ENCODE assay signal across 8 mouse cellular contexts in genomic region chr6:30804389-30805052, GRCm38 (mm10).
A peak's percentile ranks its signal among the peaks of the same experiment; 100 is the strongest.
DNase-seq lines count a peak whose midpoint lies in the region; ATAC-seq and TF ChIP-seq lines count a peak whose summit lies in the region.
"Not testable (repeated sequence)": the region's sequence is repeated elsewhere in the genome, so short reads cannot be mapped to it uniquely, and the experiment has no call there.

No protein-coding gene starts in this region.

- POLR2A ChIA-PET in Patski (lab: Charles Lee) = not testable (repeated sequence)

- H3K36me3 ChIP-seq in hindbrain, embryonic 15.5 days = peaks cover 22% of the 10 kb centered on the region

- not testable (repeated sequence) for H3K27me3 ChIP-seq in Patski; hindbrain, embryonic 15.5 days

- in situ Hi-C loops in Patski (cut with MboI; ENCODE audit: low pct_unique_long_range_greater_than_20kb) = not testable (repeated sequence)

- H3K9ac ChIP-seq in hindbrain, embryonic 15.5 days = not testable (repeated sequence)

- peak; percentile 78 for ATAC-seq in Patski
- ATAC-seq in hindbrain, embryonic 15.5 days (ENCODE audit: low FRiP score, low read depth) = peak; percentile 91

- not testable (repeated sequence) for H3K4me1 ChIP-seq in hindbrain, embryonic 15.5 days (replicated peaks); olfactory bulb, adult 2 months (ENCODE audit: control insufficient read depth, insufficient read depth, low read length)

- TF ChIP-seq CTCF in Patski (IDR thresholded peaks at IDR 0.05) = not testable (repeated sequence)
- peak; percentile 33; the same call in 1 of the 2 replicates for TF ChIP-seq CTCF in olfactory bulb, adult 2 months (IDR thresholded peaks at IDR 0.05; ENCODE audit: insufficient read depth, low read depth, low read length)

- H3K27ac ChIP-seq in hindbrain, embryonic 15.5 days (replicated peaks); olfactory bulb, adult 2 months (ENCODE audit: insufficient read depth, low read depth, low read length): not testable (repeated sequence)

- DNase-seq in Patski (ENCODE audit: low read depth, low spot score) = not testable (repeated sequence)
- DNase-seq in cerebellum, postnatal 4 days (ENCODE audit: low spot score in 2 of 2) = peak; percentile 23 to 53
- DNase-seq in gastrocnemius, postnatal 10 days = peak; percentile 31
- DNase-seq in left cerebral cortex, adult 11 months (ENCODE audit: low spot score) = peak; percentile 21
- peak; percentile 39 for DNase-seq in lung, postnatal 10 days
- peak; percentile 24 to 39 for DNase-seq in thymus, adult 18-20 months

- H3K4me2 ChIP-seq in hindbrain, embryonic 15.5 days = not testable (repeated sequence)

- CTCF ChIA-PET in Patski (lab: Charles Lee) = interaction anchor here (1.1 to 1.6 kb wide), 2 partner anchors 9 to 13 kb away, joined by 3 to 4 read pairs; no protein-coding TSS in a partner anchor

- not testable (repeated sequence) for H3K9me3 ChIP-seq in hindbrain, embryonic 15.5 days

- not testable (repeated sequence) for TF ChIP-seq POLR2A in olfactory bulb, adult 2 months (IDR thresholded peaks at IDR 0.05; ENCODE audit: insufficient read depth, low read depth, low read length)

- not testable (repeated sequence) for H3K4me3 ChIP-seq in hindbrain, embryonic 15.5 days; olfactory bulb, adult 2 months (ENCODE audit: insufficient read depth, low read depth, low read length)

- 77% methylated on average over 6 of the region's 6 CpGs for WGBS in hindbrain, embryonic 15.5 days
- WGBS in olfactory bulb, adult 2 months = 78% methylated on average over 6 of the region's 6 CpGs
